Mouse (Mus musculus) olfactory bulb, adult 2 months (tissue): Measurements from ENCODE around the gene Gm20765.
"Not testable (repeated sequence)": the region's sequence is repeated elsewhere in the genome, so short reads cannot be mapped to it uniquely, and the experiment has no call there.

Experiments used
- CTCF ChIP-seq: fragments of 200-500 bp; IDR thresholded peaks from 2 replicates; pipeline ENCODE4 v1.5.1; 2012; ENCODE audit warnings: low read depth, mild to moderate bottlenecking, low read length, moderate library complexity; ENCODE audit not compliant: insufficient read depth
- POLR2A ChIP-seq: fragments of 200-500 bp; IDR thresholded peaks from 2 replicates; pipeline ENCODE4 v1.6.1; 2012; ENCODE audit warnings: mild to moderate bottlenecking, low read depth, low read length, moderate library complexity; ENCODE audit not compliant: insufficient read depth

DNA sequence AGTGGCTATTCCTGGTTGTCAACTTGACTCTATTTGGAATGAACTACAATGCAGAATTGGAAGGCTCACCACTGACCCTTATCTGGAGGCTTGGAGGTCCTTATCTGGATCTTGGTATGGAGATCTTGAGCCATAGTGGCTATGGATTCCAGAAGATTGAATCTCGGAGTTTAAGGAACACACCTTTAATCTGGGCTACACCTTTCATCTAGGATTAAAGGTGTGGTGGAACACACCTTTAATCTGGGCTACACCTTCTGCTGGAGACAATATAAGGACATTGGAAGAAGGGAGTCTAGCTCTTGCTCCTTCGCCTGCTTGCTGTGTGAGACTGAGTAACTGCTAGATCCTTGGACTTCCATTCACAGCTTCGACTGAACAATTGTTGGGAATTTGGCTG, 42.6 kb upstream of the Gm20765 start, which contains the start of gene Gm21293:
- not testable (repeated sequence) for TF ChIP-seq POLR2A, CTCF
